Mouse (Mus musculus): ENCODE data around the gene Nadk2. TPM values are rescaled to one million over a fixed set of nuclear protein-coding genes. Genes with fewer than 3 reads are reported as not detected.

Nadk2 gene
- total RNA-seq, 2 experiments from 2014 or later, result 46.4 to 49.9 TPM

- no peak overlapping the region for H3K4me3 ChIP-seq
- intact Hi-C loops (cut with DNase I), result no loop called here
- TF ChIP-seq CTCF (IDR thresholded peaks at IDR 0.05), result no peak
- DNase-seq (ENCODE audit: extremely low spot score in 1 of 2, low spot score in 2 of 2), result no peak
- no peak overlapping the region for H3K27ac ChIP-seq
Observed at GRCm38 (mm10) chr15:9089136-9089720, 18.2 kb downstream of the Nadk2 start.

GRCm38 (mm10) chr15:9090662-9091061 is 19.6 kb downstream of the Nadk2 start:
- Histone ChIP-seq H3K27ac (no peak overlapping the region), H3K4me3 (no peak overlapping the region)
- intact Hi-C loops (cut with DNase I), result no loop called here
- no peak for TF ChIP-seq CTCF (IDR thresholded peaks at IDR 0.05)
- DNase-seq (ENCODE audit: extremely low spot score in 1 of 2, low spot score in 2 of 2), result no peak

- TF ChIP-seq CTCF (IDR thresholded peaks at IDR 0.05), result no peak
- no peak overlapping the region; the same call in 1 of the 2 replicates for H3K4me3 ChIP-seq
- intact Hi-C loops (cut with DNase I), result no loop called here
- no peak overlapping the region for H3K27ac ChIP-seq
- DNase-seq (ENCODE audit: extremely low spot score in 1 of 2, low spot score in 2 of 2), result no peak
Observed at GRCm38 (mm10) chr15:9093598-9094365, 22.7 kb downstream of the Nadk2 start.

- DNase-seq (ENCODE audit: extremely low spot score in 1 of 2, low spot score in 2 of 2), result peak; percentile 29 to 36
- Histone ChIP-seq H3K27ac (no peak overlapping the region), H3K4me3 (peak overlapping the region; percentile 26; the same call in 1 of the 2 replicates)
- intact Hi-C loops (cut with DNase I), result no loop called here
- no peak for TF ChIP-seq CTCF (IDR thresholded peaks at IDR 0.05)
Observed at GRCm38 (mm10) chr15:9094366-9094750, 23.3 kb downstream of the Nadk2 start.

- no peak for TF ChIP-seq CTCF (IDR thresholded peaks at IDR 0.05)
- no peak for DNase-seq (ENCODE audit: extremely low spot score in 1 of 2, low spot score in 2 of 2)
- intact Hi-C loops (cut with DNase I), result no loop called here
- Histone ChIP-seq H3K27ac (no peak overlapping the region), H3K4me3 (no peak overlapping the region)
Observed at GRCm38 (mm10) chr15:9096865-9097264, 25.8 kb downstream of the Nadk2 start.

- no peak for TF ChIP-seq CTCF (IDR thresholded peaks at IDR 0.05)
- intact Hi-C loops (cut with DNase I), result no loop called here
- 0 out of 2 replicates have a peak overlapping the region, but pooled peaks have one; percentile 29 for H3K27ac ChIP-seq
- no peak overlapping the region for H3K4me3 ChIP-seq
- DNase-seq (ENCODE audit: extremely low spot score in 1 of 2, low spot score in 2 of 2), result no peak
Observed at GRCm38 (mm10) chr15:9100446-9101077, 29.5 kb downstream of the Nadk2 start.

- no peak overlapping the region for H3K4me3 ChIP-seq
- no peak for TF ChIP-seq CTCF (IDR thresholded peaks at IDR 0.05)
- intact Hi-C loops (cut with DNase I), result no loop called here
Observed at GRCm38 (mm10) chr15:9106303-9107074, 35.4 kb downstream of the Nadk2 start.

GRCm38 (mm10) chr15:9110526-9111347 is 39.7 kb downstream of the Nadk2 start:
- intact Hi-C loops (cut with DNase I), result no loop called here
- no peak for TF ChIP-seq CTCF (IDR thresholded peaks at IDR 0.05)
- DNase-seq (ENCODE audit: extremely low spot score in 1 of 2, low spot score in 2 of 2), result no peak
- Histone ChIP-seq H3K27ac (no peak overlapping the region), H3K4me3 (no peak overlapping the region)

More at GRCm38 (mm10) chr15:9106303-9107074, 35.4 kb downstream of the Nadk2 start:
- no peak overlapping the region for H3K27ac ChIP-seq
- DNase-seq (ENCODE audit: extremely low spot score in 1 of 2, low spot score in 2 of 2), result no peak

- no peak for TF ChIP-seq CTCF (IDR thresholded peaks at IDR 0.05)
- H3K27ac ChIP-seq, result no peak overlapping the region
- H3K4me3 ChIP-seq, result no peak overlapping the region
- intact Hi-C loops (cut with DNase I), result no loop called here
- no peak for DNase-seq (ENCODE audit: extremely low spot score in 1 of 2, low spot score in 2 of 2)
Observed at GRCm38 (mm10) chr15:9111648-9112047, 40.6 kb downstream of the Nadk2 start.

- H3K27ac ChIP-seq, result no peak overlapping the region
- TF ChIP-seq CTCF (IDR thresholded peaks at IDR 0.05), result no peak
- H3K4me3 ChIP-seq, result no peak overlapping the region
- DNase-seq (ENCODE audit: extremely low spot score in 1 of 2, low spot score in 2 of 2), result no peak
- intact Hi-C loops (cut with DNase I), result no loop called here
Observed at GRCm38 (mm10) chr15:9113556-9113955, 42.5 kb downstream of the Nadk2 start.

GRCm38 (mm10) chr15:9114131-9114530 is 43.1 kb downstream of the Nadk2 start:
- Histone ChIP-seq H3K27ac (no peak overlapping the region), H3K4me3 (no peak overlapping the region)
- DNase-seq (ENCODE audit: extremely low spot score in 1 of 2, low spot score in 2 of 2), result no peak
- intact Hi-C loops (cut with DNase I), result no loop called here
- TF ChIP-seq CTCF (IDR thresholded peaks at IDR 0.05), result no peak

Data from left cerebral cortex, adult 2 months (tissue).